Mouse (Mus musculus): ENCODE measurements at regions not wholly inside any gene's neighbourhood (a gene's known extent, or its start where the extent isn't known, plus 50 kb on each side); places are given as distances from the start of the nearest gene placed in this dataset.

- Histone ChIP-seq H3K9me3 (ENCODE audit: control insufficient read depth, low read length) (no peaks in the 10 kb centered on the region), H3K36me3 (replicated peaks; ENCODE audit: control insufficient read depth, insufficient read depth, low read depth) (no peaks in the 10 kb centered on the region), H3K4me3 (ENCODE audit: insufficient read depth in 1 of 2, low read depth in 2 of 2, low read length in 2 of 2) (no peak overlapping the region), H3K27me3 (ENCODE audit: control insufficient read depth, insufficient read depth, low read length) (no peaks in the 10 kb centered on the region), H3K9ac (replicated peaks) (no peak overlapping the region), H3K4me2 (ENCODE audit: low read depth) (no peak overlapping the region), H3K27ac (no peak overlapping the region), H3K4me1 (replicated peaks; ENCODE audit: control insufficient read depth in 2 of 2, insufficient read depth in 2 of 2, low read length in 1 of 2) (no peaks in the 10 kb centered on the region)
- no peak for DNase-seq (ENCODE audit: low read depth in 3 of 3, low spot score in 3 of 3)
- TF ChIP-seq CTCF (IDR thresholded peaks at IDR 0.05; ENCODE audit: low read depth) = no peak
- TF ChIP-seq EP300 (IDR thresholded peaks at IDR 0.05; ENCODE audit: low read depth) = no peak
- 57% methylated on average over 4 of the region's 4 CpGs for WGBS (ENCODE audit: insufficient replicate concordance)
- no peak for ATAC-seq (ENCODE audit: insufficient read depth)
Measured at GRCm38 (mm10) chr1:57612171-57612570, 161.8 kb upstream of the Spats2l start.

GRCm38 (mm10) chr1:57612931-57613804, 160.8 kb upstream of the Spats2l start:
- Histone ChIP-seq H3K4me3 (ENCODE audit: insufficient read depth in 1 of 2, low read depth in 2 of 2, low read length in 2 of 2) (no peak overlapping the region), H3K27me3 (ENCODE audit: control insufficient read depth, insufficient read depth, low read length) (no peaks in the 10 kb centered on the region), H3K27ac (no peak overlapping the region), H3K4me2 (ENCODE audit: low read depth) (no peak overlapping the region), H3K9ac (replicated peaks) (no peak overlapping the region), H3K4me1 (replicated peaks; ENCODE audit: control insufficient read depth in 2 of 2, insufficient read depth in 2 of 2, low read length in 1 of 2) (no peaks in the 10 kb centered on the region), H3K36me3 (replicated peaks; ENCODE audit: control insufficient read depth, insufficient read depth, low read depth) (no peaks in the 10 kb centered on the region), H3K9me3 (ENCODE audit: control insufficient read depth, low read length) (no peaks in the 10 kb centered on the region)
- ATAC-seq (ENCODE audit: insufficient read depth) (no peak), DNase-seq (ENCODE audit: low read depth in 3 of 3, low spot score in 3 of 3) (no peak)
- WGBS (ENCODE audit: insufficient replicate concordance) = 32% methylated on average over 17 of the region's 17 CpGs
- no peak for TF ChIP-seq EP300 (IDR thresholded peaks at IDR 0.05; ENCODE audit: low read depth)
- TF ChIP-seq CTCF (IDR thresholded peaks at IDR 0.05; ENCODE audit: low read depth) = no peak

GRCm38 (mm10) chr1:57615155-57615554, 158.8 kb upstream of the Spats2l start:
- H3K36me3 ChIP-seq (replicated peaks; ENCODE audit: control insufficient read depth, insufficient read depth, low read depth) = no peaks in the 10 kb centered on the region
- DNase-seq (ENCODE audit: low read depth in 3 of 3, low spot score in 3 of 3) (no peak), ATAC-seq (ENCODE audit: insufficient read depth) (no peak)
- no peak overlapping the region for H3K4me2 ChIP-seq (ENCODE audit: low read depth)
- H3K4me1 ChIP-seq (replicated peaks; ENCODE audit: control insufficient read depth in 2 of 2, insufficient read depth in 2 of 2, low read length in 1 of 2) = no peaks in the 10 kb centered on the region
- H3K4me3 ChIP-seq (ENCODE audit: insufficient read depth in 1 of 2, low read depth in 2 of 2, low read length in 2 of 2) = no peak overlapping the region
- no peaks in the 10 kb centered on the region for H3K27me3 ChIP-seq (ENCODE audit: control insufficient read depth, insufficient read depth, low read length)
- no peaks in the 10 kb centered on the region for H3K9me3 ChIP-seq (ENCODE audit: control insufficient read depth, low read length)
- TF ChIP-seq EP300 (IDR thresholded peaks at IDR 0.05; ENCODE audit: low read depth) = no peak
- no peak for TF ChIP-seq CTCF (IDR thresholded peaks at IDR 0.05; ENCODE audit: low read depth)
- no peak overlapping the region for H3K27ac ChIP-seq
- no peak overlapping the region for H3K9ac ChIP-seq (replicated peaks)

GRCm38 (mm10) chr1:57617316-57617715, 156.6 kb upstream of the Spats2l start:
- TF ChIP-seq EP300 (IDR thresholded peaks at IDR 0.05; ENCODE audit: low read depth) (no peak), CTCF (IDR thresholded peaks at IDR 0.05; ENCODE audit: low read depth) (no peak)
- whole genome bisulfite sequencing (ENCODE audit: insufficient replicate concordance) = 53% methylated on average over 3 of the region's 3 CpGs
- DNase-seq (ENCODE audit: low read depth in 3 of 3, low spot score in 3 of 3) (no peak), ATAC-seq (ENCODE audit: insufficient read depth) (no peak)
- Histone ChIP-seq H3K9me3 (ENCODE audit: control insufficient read depth, low read length) (no peaks in the 10 kb centered on the region), H3K9ac (replicated peaks) (no peak overlapping the region), H3K36me3 (replicated peaks; ENCODE audit: control insufficient read depth, insufficient read depth, low read depth) (no peaks in the 10 kb centered on the region), H3K4me1 (replicated peaks; ENCODE audit: control insufficient read depth in 2 of 2, insufficient read depth in 2 of 2, low read length in 1 of 2) (no peaks in the 10 kb centered on the region), H3K4me3 (ENCODE audit: insufficient read depth in 1 of 2, low read depth in 2 of 2, low read length in 2 of 2) (no peak overlapping the region), H3K27ac (no peak overlapping the region), H3K27me3 (ENCODE audit: control insufficient read depth, insufficient read depth, low read length) (no peaks in the 10 kb centered on the region), H3K4me2 (ENCODE audit: low read depth) (no peak overlapping the region)

- H3K4me1 ChIP-seq (replicated peaks; ENCODE audit: control insufficient read depth in 2 of 2, insufficient read depth in 2 of 2, low read length in 1 of 2) = no peaks in the 10 kb centered on the region
- H3K4me3 ChIP-seq (ENCODE audit: insufficient read depth in 1 of 2, low read depth in 2 of 2, low read length in 2 of 2) = no peak overlapping the region
- DNase-seq (ENCODE audit: low read depth in 3 of 3, low spot score in 3 of 3) (no peak), ATAC-seq (ENCODE audit: insufficient read depth) (no peak)
- H3K36me3 ChIP-seq (replicated peaks; ENCODE audit: control insufficient read depth, insufficient read depth, low read depth) = no peaks in the 10 kb centered on the region
- no peak overlapping the region for H3K27ac ChIP-seq
- no peak for TF ChIP-seq EP300 (IDR thresholded peaks at IDR 0.05; ENCODE audit: low read depth)
- H3K9me3 ChIP-seq (ENCODE audit: control insufficient read depth, low read length) = no peaks in the 10 kb centered on the region
- no peaks in the 10 kb centered on the region for H3K27me3 ChIP-seq (ENCODE audit: control insufficient read depth, insufficient read depth, low read length)
- 62% methylated on average over 9 of the region's 9 CpGs for WGBS (ENCODE audit: insufficient replicate concordance)
- no peak overlapping the region for H3K9ac ChIP-seq (replicated peaks)
- H3K4me2 ChIP-seq (ENCODE audit: low read depth) = no peak overlapping the region
Measured at GRCm38 (mm10) chr1:57622561-57622960, 151.4 kb upstream of the Spats2l start.
